Mouse (Mus musculus) brain, embryonic 14.5 days (tissue): ENCODE measurements around the gene Arf6. TPM values are rescaled to one million over a fixed set of nuclear protein-coding genes. Genes with fewer than 3 reads are reported as not detected.

Source experiments
- DNase-seq: peaks from one replicate; pipeline ENCODE4 v3.0.0-alpha.2; 2011; ENCODE audit warnings: low read depth
- CTCF ChIP-seq: fragments of 200-500 bp; IDR thresholded peaks from 2 replicates; pipeline ENCODE4 v1.5.1; 2012; ENCODE audit warnings: inconsistent platforms, mild to moderate bottlenecking, moderate library complexity, borderline replicate concordance; ENCODE audit not compliant: insufficient read depth, insufficient read length; ENCODE audit errors: extremely low read depth
- POLR2A ChIP-seq: fragments of 200-500 bp; IDR thresholded peaks from 2 replicates; pipeline ENCODE4 v1.6.1; 2012; ENCODE audit warnings: mild to moderate bottlenecking, inconsistent platforms, borderline replicate concordance; ENCODE audit not compliant: poor library complexity, insufficient read depth, insufficient read length, severe bottlenecking; ENCODE audit errors: extremely low read depth
- polyA plus RNA-seq: library from polyadenylated mRNA; depleted of rRNA; stranded (reverse); fragments of >200 nt; gene quantifications from 2 replicates; pipeline ENCODE4 v1.2.3, GENCODE M21; 2012; rRNA removed

Arf6 gene
- polyA plus RNA-seq, 1 experiment, result 72.2 TPM

DNA sequence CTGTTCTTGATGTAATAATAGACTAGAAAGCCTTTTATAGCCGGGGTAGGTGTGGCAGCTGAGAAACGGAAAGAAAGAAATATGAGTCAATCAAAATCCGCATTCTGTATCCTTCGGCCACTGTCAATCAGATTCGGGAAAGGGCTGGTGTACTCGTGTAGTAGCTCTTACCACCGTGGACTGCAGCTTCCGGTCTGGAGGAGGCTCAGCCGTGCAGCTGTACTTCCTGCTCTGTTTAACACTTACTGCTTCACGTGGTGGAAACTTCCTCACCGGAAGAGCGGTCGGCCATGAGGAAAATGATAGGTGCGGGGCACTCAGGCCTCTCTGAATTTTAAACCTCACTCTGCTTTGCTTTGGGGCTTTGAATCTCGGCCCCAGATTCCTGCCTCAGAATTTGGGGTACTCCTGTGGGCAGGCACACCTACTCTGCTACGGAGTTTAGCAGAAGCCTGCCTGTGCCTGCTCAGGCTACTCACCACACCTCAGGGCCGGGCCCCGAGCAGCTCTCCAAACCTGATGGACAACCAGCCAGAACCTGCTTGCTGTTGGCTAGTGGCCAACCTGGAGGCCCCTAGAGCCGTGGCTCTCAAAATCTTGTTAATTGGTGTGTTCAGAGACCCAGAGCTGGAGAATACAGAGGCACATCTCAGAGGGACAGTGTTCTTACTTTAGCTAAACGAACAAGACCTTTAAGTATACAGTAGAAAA is 51.0 kb downstream of the Arf6 start:
- DNase-seq, result peak; percentile 34
- TF ChIP-seq POLR2A, result no peak
- TF ChIP-seq CTCF, result no peak

Other genes with a start within 250 kb of the Arf6 start
- gene Rps29, start 213.0 kb upstream of the Arf6 start, polyA plus RNA-seq, result 1,659 and 2,656 TPM in 2 replicates
- gene Lrr1, start 203.3 kb upstream of the Arf6 start, polyA plus RNA-seq, result 4.9 and 11.2 TPM in 2 replicates
- gene Rpl36al, start 188.1 kb upstream of the Arf6 start, polyA plus RNA-seq, result 318 and 320 TPM in 2 replicates
- gene Mgat2, start 188.0 kb upstream of the Arf6 start, polyA plus RNA-seq, result 16.1 and 19.9 TPM in 2 replicates
- 4.1 and 5.7 TPM in 2 replicates for gene Gm49383, start 175.0 kb upstream of the Arf6 start, polyA plus RNA-seq
- 4.6 and 5.7 TPM in 2 replicates for gene Dnaaf2, start 173.7 kb upstream of the Arf6 start, polyA plus RNA-seq
- 5.1 and 5.5 TPM in 2 replicates for gene Gm49384, start 167.9 kb upstream of the Arf6 start, polyA plus RNA-seq
- gene Pole2, start 144.0 kb upstream of the Arf6 start, polyA plus RNA-seq, result 7.8 and 14.5 TPM in 2 replicates
- 4.9 and 5.3 TPM in 2 replicates for gene Klhdc1, start 131.0 kb upstream of the Arf6 start, polyA plus RNA-seq
- 206 and 232 TPM in 2 replicates for gene Klhdc2, start 75.5 kb upstream of the Arf6 start, polyA plus RNA-seq
- gene Nemf, start 15.0 kb upstream of the Arf6 start, polyA plus RNA-seq, result 31.3 and 35.9 TPM in 2 replicates
- gene Gm9887, start 308 bp downstream of the Arf6 start, polyA plus RNA-seq, result 0.36 and 0.39 TPM in 2 replicates
- gene Vcpkmt, start 210.9 kb downstream of the Arf6 start, polyA plus RNA-seq, result 16.2 and 17.1 TPM in 2 replicates